Mouse (Mus musculus): ENCODE measurements around the gene Muc13. TPM values are rescaled to one million over a fixed set of nuclear protein-coding genes. Genes with fewer than 3 reads are reported as not detected.
A peak's percentile ranks its signal among the peaks of the same experiment; 100 is the strongest.

Muc13 gene
- polyA plus RNA-seq, 1 experiment from 2014 or later: 37.0 TPM

- no peak for ATAC-seq (ENCODE audit: insufficient read depth, low FRiP score)
These were observed 27.5 kb upstream of the Muc13 start for GRCm38 (mm10) chr16:33766309-33766708.

GRCm38 (mm10) chr16:33766757-33767156 lies 27.1 kb upstream of the Muc13 start:
- H3K4me3 ChIP-seq (replicated peaks; ENCODE audit: low read length): no peak overlapping the region
- H3K4me1 ChIP-seq (ENCODE audit: control insufficient read depth, insufficient read depth, low read length): no peaks in the 10 kb centered on the region
- 0 out of 2 replicates have a peak, but pooled peaks have one; percentile 19 for ATAC-seq (ENCODE audit: insufficient read depth, low FRiP score)
- no peak overlapping the region for H3K9ac ChIP-seq (ENCODE audit: low read length)
- no peaks in the 10 kb centered on the region; the same call in 1 of the 2 replicates for H3K36me3 ChIP-seq (ENCODE audit: control insufficient read depth, insufficient read depth, low read length)
- 68% methylated on average over 15 of the region's 15 CpGs for WGBS
- no peaks in the 10 kb centered on the region for H3K27me3 ChIP-seq (ENCODE audit: control insufficient read depth, insufficient read depth, low read length)
- no peaks in the 10 kb centered on the region for H3K9me3 ChIP-seq (replicated peaks; ENCODE audit: control insufficient read depth, low read length)
- H3K4me2 ChIP-seq (ENCODE audit: low read depth, low read length): no peak overlapping the region
- H3K27ac ChIP-seq (ENCODE audit: low read length): no peak overlapping the region

More at GRCm38 (mm10) chr16:33766309-33766708, 27.5 kb upstream of the Muc13 start:
- H3K27me3 ChIP-seq (ENCODE audit: control insufficient read depth, insufficient read depth, low read length): no peaks in the 10 kb centered on the region
- no peaks in the 10 kb centered on the region; the same call in 1 of the 2 replicates for H3K36me3 ChIP-seq (ENCODE audit: control insufficient read depth, insufficient read depth, low read length)
- WGBS: 70% methylated on average over 12 of the region's 12 CpGs
- no peak overlapping the region for H3K4me2 ChIP-seq (ENCODE audit: low read depth, low read length)
- no peaks in the 10 kb centered on the region for H3K9me3 ChIP-seq (replicated peaks; ENCODE audit: control insufficient read depth, low read length)
- H3K9ac ChIP-seq (ENCODE audit: low read length): no peak overlapping the region
- H3K4me3 ChIP-seq (replicated peaks; ENCODE audit: low read length): no peak overlapping the region
- H3K4me1 ChIP-seq (ENCODE audit: control insufficient read depth, insufficient read depth, low read length): no peaks in the 10 kb centered on the region
- no peak overlapping the region for H3K27ac ChIP-seq (ENCODE audit: low read length)

GRCm38 (mm10) chr16:33768491-33769278 lies 25.2 kb upstream of the Muc13 start:
- Histone ChIP-seq H3K4me3 (replicated peaks; ENCODE audit: low read length) (no peak overlapping the region), H3K9me3 (replicated peaks; ENCODE audit: control insufficient read depth, low read length) (no peaks in the 10 kb centered on the region), H3K36me3 (ENCODE audit: control insufficient read depth, insufficient read depth, low read length) (no peaks in the 10 kb centered on the region; the same call in 1 of the 2 replicates), H3K4me2 (ENCODE audit: low read depth, low read length) (no peak overlapping the region), H3K4me1 (ENCODE audit: control insufficient read depth, insufficient read depth, low read length) (no peaks in the 10 kb centered on the region), H3K27me3 (ENCODE audit: control insufficient read depth, insufficient read depth, low read length) (no peaks in the 10 kb centered on the region), H3K9ac (ENCODE audit: low read length) (no peak overlapping the region), H3K27ac (ENCODE audit: low read length) (peak overlapping the region; percentile 15; the same call in 1 of the 2 replicates)
- ATAC-seq (ENCODE audit: insufficient read depth, low FRiP score): no peak
- WGBS: 79% methylated on average over 3 of the region's 3 CpGs

- Histone ChIP-seq H3K9me3 (replicated peaks; ENCODE audit: control insufficient read depth, low read length) (no peaks in the 10 kb centered on the region), H3K9ac (ENCODE audit: low read length) (no peak overlapping the region), H3K27ac (ENCODE audit: low read length) (no peak overlapping the region), H3K4me3 (replicated peaks; ENCODE audit: low read length) (no peak overlapping the region), H3K4me2 (ENCODE audit: low read depth, low read length) (no peak overlapping the region), H3K36me3 (ENCODE audit: control insufficient read depth, insufficient read depth, low read length) (no peaks in the 10 kb centered on the region; the same call in 1 of the 2 replicates), H3K27me3 (ENCODE audit: control insufficient read depth, insufficient read depth, low read length) (no peaks in the 10 kb centered on the region), H3K4me1 (ENCODE audit: control insufficient read depth, insufficient read depth, low read length) (no peaks in the 10 kb centered on the region)
- ATAC-seq (ENCODE audit: insufficient read depth, low FRiP score): no peak
- WGBS: 75% methylated on average over 7 of the region's 7 CpGs
These were observed 24.0 kb upstream of the Muc13 start for GRCm38 (mm10) chr16:33769848-33770247.

- Histone ChIP-seq H3K4me2 (ENCODE audit: low read depth, low read length) (no peak overlapping the region), H3K27ac (ENCODE audit: low read length) (no peak overlapping the region), H3K36me3 (ENCODE audit: control insufficient read depth, insufficient read depth, low read length) (no peaks in the 10 kb centered on the region; the same call in 1 of the 2 replicates), H3K4me3 (replicated peaks; ENCODE audit: low read length) (no peak overlapping the region), H3K4me1 (ENCODE audit: control insufficient read depth, insufficient read depth, low read length) (peaks cover 2% of the 10 kb centered on the region; the same call in 1 of the 2 replicates), H3K9ac (ENCODE audit: low read length) (no peak overlapping the region), H3K27me3 (ENCODE audit: control insufficient read depth, insufficient read depth, low read length) (no peaks in the 10 kb centered on the region), H3K9me3 (replicated peaks; ENCODE audit: control insufficient read depth, low read length) (no peaks in the 10 kb centered on the region)
- ATAC-seq (ENCODE audit: insufficient read depth, low FRiP score): no peak
- WGBS: 77% methylated on average over 4 of the region's 4 CpGs
These were observed 22.9 kb upstream of the Muc13 start for GRCm38 (mm10) chr16:33770778-33771454.

GRCm38 (mm10) chr16:33772809-33773208 lies 21.0 kb upstream of the Muc13 start:
- Histone ChIP-seq H3K27ac (ENCODE audit: low read length) (no peak overlapping the region), H3K9ac (ENCODE audit: low read length) (no peak overlapping the region), H3K4me1 (ENCODE audit: control insufficient read depth, insufficient read depth, low read length) (peaks cover 4% of the 10 kb centered on the region; the same call in 1 of the 2 replicates), H3K4me3 (replicated peaks; ENCODE audit: low read length) (no peak overlapping the region), H3K36me3 (ENCODE audit: control insufficient read depth, insufficient read depth, low read length) (no peaks in the 10 kb centered on the region), H3K9me3 (replicated peaks; ENCODE audit: control insufficient read depth, low read length) (no peaks in the 10 kb centered on the region), H3K4me2 (ENCODE audit: low read depth, low read length) (no peak overlapping the region), H3K27me3 (ENCODE audit: control insufficient read depth, insufficient read depth, low read length) (no peaks in the 10 kb centered on the region)
- 0 out of 2 replicates have a peak, but pooled peaks have one; percentile 43 for ATAC-seq (ENCODE audit: insufficient read depth, low FRiP score)
- 74% methylated on average over 5 of the region's 5 CpGs for WGBS

GRCm38 (mm10) chr16:33774972-33775371 lies 18.9 kb upstream of the Muc13 start:
- Histone ChIP-seq H3K4me1 (ENCODE audit: control insufficient read depth, insufficient read depth, low read length) (peaks cover 4% of the 10 kb centered on the region; the same call in 1 of the 2 replicates), H3K4me2 (ENCODE audit: low read depth, low read length) (no peak overlapping the region), H3K9me3 (replicated peaks; ENCODE audit: control insufficient read depth, low read length) (no peaks in the 10 kb centered on the region), H3K27me3 (ENCODE audit: control insufficient read depth, insufficient read depth, low read length) (no peaks in the 10 kb centered on the region), H3K4me3 (replicated peaks; ENCODE audit: low read length) (no peak overlapping the region), H3K9ac (ENCODE audit: low read length) (no peak overlapping the region), H3K36me3 (ENCODE audit: control insufficient read depth, insufficient read depth, low read length) (no peaks in the 10 kb centered on the region), H3K27ac (ENCODE audit: low read length) (0 out of 2 replicates have a peak overlapping the region, but pooled peaks have one; percentile 13)
- ATAC-seq (ENCODE audit: insufficient read depth, low FRiP score): peak; percentile 28; the same call in 1 of the 2 replicates
- WGBS: 62% methylated on average over 3 of the region's 3 CpGs

GRCm38 (mm10) chr16:33775733-33776335 lies 18.0 kb upstream of the Muc13 start:
- H3K27ac ChIP-seq (ENCODE audit: low read length): no peak overlapping the region
- ATAC-seq (ENCODE audit: insufficient read depth, low FRiP score): no peak
- H3K36me3 ChIP-seq (ENCODE audit: control insufficient read depth, insufficient read depth, low read length): no peaks in the 10 kb centered on the region
- no peak overlapping the region for H3K4me3 ChIP-seq (replicated peaks; ENCODE audit: low read length)
- 79% methylated on average over 1 of the region's 1 CpGs for WGBS
- H3K4me1 ChIP-seq (ENCODE audit: control insufficient read depth, insufficient read depth, low read length): peaks cover 4% of the 10 kb centered on the region; the same call in 1 of the 2 replicates
- no peaks in the 10 kb centered on the region for H3K27me3 ChIP-seq (ENCODE audit: control insufficient read depth, insufficient read depth, low read length)
- H3K9ac ChIP-seq (ENCODE audit: low read length): no peak overlapping the region
- no peak overlapping the region for H3K4me2 ChIP-seq (ENCODE audit: low read depth, low read length)
- no peaks in the 10 kb centered on the region for H3K9me3 ChIP-seq (replicated peaks; ENCODE audit: control insufficient read depth, low read length)
